Mouse (Mus musculus) mesoderm, embryonic 11.5 days (tissue): Measurements from ENCODE around the gene 4930469K13Rik.
A peak's percentile ranks its signal among the peaks of the same experiment; 100 is the strongest.

Source experiments
- DNase-seq: peaks from one replicate; pipeline ENCODE4 v3.0.0-alpha.2; 2012; ENCODE audit warnings: low read depth, low spot score

4930469K13Rik gene

DNA sequence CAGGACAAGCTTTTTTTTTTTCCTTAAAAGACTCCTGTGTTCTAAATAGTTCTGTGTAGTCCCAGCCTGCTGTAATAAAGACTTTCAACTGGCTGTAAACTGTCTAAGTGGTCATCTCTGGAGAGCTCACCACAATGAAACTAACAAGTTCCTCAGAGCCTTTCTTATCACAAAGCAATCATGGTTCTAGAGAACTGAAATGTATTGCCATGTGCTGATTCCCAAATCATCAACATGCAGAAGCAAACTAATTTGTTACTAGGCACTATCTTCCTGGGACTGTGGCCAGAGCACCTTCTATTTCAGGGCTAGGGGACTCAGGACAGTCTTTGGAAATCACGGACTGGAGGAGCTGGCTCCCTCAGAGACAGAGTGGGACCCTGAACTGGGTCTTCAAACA lies 154.8 kb downstream of the 4930469K13Rik start:
- no peak for DNase-seq

DNA sequence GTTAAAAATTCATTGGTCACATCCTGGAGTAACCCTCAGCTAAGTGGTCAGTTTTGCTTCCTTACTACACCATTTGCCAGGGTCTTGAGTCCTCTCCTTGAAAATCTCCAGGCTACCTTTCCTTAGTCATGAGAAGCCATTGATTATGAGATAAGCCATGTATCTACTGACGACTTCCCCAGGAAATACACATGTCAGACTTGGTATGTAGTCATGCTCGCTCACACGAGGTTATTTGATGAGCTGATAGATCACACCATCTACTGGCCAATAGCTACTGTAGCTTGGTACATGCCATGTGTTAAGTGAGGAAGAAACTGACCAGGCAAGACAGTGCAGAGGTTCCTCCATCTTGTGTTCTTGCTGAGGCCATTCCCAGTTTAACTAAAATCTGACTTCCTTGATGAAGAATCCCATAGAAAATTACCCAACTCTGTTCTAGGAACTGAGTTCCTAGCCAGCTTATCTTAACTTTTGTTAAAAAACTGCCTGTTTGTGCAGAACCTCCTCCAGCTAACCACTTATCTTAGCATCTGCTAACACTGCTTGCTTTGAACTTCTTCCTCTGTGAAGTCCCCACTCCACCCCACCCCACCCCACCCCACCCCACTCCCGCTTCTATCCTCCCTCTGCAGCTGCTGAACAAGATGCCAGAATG lies 158.8 kb downstream of the 4930469K13Rik start:
- no peak for DNase-seq

DNA sequence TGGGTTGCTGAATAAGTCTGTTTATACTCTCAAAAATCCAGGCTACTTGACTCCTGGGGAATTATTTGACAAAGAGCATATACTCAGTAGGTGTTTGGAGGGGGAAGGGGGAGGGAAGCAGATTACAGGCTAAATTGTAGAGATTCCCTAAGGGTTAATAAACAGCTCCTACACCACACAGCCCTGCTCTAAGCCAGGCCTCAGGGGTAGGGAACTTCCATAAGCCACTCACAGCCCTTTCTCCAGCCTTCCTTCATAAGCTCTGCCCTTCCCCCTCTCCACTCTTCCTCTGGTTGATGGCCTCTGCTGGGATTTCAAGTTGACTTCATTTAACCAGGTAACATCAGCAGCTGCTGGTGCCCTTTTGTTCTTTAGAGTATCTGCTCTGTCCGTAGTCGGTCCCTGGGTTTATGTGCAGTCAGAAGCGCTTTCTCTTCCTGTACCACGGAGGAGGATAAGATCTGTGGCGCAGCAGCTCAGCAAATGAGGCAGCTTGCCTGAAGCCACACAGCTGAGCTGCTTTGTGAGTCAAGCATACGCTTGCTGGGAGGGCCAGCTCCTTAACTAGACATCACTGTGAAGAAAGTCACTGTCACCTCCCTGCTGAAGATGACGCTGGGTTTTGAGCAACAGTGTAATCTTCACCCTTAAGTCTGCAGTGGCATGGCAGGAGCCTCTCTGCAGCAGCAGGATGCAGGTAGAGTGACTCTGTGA lies 159.6 kb downstream of the 4930469K13Rik start:
- no peak for DNase-seq

DNA sequence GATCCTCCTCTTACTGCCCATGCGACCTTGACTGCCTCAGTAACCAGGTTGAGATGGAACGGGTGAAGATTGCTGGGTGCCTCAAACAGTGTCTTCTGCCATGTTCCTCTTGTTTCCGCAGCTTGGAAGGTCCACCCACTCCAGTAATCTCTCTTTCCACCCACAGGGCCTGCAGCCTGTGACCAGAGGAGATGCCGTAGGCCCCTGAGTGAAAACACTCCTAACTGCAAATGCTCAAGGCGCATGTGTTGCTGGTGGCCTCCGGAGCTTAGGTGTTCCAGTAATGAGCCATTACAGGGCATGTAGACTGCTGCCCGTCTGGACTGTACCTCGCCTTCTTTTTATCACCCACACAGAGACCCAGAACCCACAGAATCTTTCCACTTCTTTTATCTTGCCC lies 160.7 kb downstream of the 4930469K13Rik start:
- no peak for DNase-seq

DNA sequence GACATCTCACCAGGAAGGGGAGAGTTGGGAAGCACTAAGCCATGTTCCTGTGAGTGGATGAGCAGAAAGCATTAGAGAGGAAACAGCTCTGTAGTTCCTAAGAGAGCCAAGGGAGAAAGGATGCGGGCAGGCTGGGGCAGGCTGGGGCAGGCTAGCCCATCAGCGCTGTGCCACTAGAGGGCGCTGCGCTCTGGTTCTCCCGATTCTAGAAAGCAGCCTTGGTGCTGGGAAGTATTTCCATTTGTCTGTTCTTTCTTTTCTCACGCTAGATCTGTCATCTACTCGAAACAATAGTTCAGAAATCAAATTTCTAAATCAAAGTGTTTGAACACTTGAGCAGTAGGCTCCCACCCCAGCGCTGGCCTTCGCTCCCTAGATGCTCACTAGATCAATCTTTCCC lies 164.1 kb downstream of the 4930469K13Rik start:
- no peak for DNase-seq

DNA sequence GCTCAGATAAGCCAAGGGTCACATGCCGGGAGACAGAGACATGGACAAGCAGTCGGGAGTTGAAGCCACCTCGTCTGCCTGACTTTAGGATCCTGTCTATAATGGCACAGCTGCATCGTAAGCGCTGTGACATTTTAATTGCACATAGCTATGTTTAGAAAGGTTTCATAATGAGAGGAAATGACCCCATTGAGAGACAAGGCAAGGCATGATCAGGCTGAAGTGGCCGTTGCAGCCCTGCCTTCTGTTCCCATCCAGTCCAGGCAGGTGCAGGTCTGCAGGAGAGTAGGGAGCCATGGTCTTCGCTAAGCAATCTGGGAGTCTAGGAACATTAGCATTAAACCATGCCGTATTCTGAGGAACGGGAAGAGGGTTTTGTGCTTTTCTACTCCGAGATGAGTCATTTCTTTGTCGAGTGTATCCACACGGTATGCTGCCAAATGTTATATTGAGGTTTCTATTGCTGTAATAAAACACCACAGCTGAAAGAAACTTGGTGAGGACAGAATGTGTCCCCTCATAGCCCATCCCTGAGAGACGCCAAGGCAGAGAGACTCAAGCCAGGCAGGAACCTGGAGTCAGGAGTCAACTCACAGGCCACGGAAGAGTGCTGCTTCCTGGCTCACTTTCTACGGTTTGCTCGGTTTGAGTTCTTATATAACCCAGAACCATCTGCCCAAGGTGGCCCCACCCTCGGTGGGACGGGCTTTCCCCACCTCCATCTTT lies 165.8 kb downstream of the 4930469K13Rik start:
- no peak for DNase-seq

DNA sequence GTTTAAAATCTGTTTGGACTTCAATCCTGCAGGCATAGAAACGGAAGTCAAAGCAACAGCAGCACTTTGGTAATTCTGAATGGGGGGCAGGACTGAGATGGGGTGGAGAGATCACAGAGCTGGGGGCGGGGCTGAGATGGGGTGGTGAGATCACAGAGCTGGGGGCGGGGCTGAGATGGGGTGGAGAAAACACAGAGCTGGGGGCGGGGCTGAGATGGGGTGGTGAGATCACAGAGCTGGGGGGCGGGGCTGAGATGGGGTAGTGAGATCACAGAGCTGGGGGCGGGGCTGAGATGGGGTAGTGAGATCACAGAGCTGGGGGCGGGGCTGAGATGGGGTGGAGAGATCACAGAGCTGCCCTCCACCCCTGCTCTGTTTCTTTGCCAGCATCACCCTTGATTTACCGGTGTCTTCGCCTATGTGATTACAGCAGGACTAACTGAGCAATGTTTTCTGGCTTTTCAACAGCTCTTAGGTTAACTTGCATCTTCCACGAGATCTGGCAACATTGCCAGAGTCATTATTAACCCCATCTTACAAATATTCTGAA lies 166.4 kb downstream of the 4930469K13Rik start:
- peak; percentile 58 for DNase-seq

DNA sequence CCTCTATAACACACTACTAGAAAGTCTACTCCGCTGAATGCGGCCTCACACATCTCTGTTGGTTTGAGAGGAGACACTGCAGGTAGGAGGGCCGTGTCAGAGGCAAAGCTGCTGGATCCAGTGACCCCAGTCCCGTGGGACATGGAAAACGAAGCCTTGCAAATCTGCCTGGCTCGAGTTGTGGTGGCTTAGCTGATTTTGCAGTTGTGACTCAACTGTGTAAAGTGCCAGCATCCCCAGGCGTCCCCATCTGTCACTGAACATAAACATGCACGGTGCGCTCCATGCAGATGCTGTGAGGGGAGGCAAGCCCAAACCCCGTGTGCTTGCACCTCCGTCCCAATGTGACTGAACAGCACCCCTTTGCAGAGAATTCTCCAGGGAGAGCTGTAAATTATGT lies 168.9 kb downstream of the 4930469K13Rik start:
- DNase-seq, result no peak

DNA sequence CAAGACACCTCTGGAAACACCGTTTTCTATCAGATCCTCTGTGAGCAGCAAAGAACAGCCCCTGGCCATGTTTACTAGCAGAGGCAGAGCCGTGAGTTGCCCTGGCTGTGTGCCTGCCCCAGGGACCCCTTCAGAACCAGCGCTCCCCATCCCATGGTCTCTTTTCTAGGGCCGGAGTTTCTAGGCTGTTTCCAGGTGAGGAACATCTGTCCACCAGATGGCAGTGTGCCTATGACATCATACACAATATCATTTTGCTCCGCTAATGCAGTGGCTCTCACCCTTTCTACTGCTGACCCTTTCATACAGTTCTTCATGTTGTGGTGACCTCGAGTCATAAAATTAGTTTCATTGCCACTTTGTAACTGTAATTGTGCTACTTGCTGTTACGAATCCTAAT lies 169.7 kb downstream of the 4930469K13Rik start:
- DNase-seq, result peak; percentile 74

DNA sequence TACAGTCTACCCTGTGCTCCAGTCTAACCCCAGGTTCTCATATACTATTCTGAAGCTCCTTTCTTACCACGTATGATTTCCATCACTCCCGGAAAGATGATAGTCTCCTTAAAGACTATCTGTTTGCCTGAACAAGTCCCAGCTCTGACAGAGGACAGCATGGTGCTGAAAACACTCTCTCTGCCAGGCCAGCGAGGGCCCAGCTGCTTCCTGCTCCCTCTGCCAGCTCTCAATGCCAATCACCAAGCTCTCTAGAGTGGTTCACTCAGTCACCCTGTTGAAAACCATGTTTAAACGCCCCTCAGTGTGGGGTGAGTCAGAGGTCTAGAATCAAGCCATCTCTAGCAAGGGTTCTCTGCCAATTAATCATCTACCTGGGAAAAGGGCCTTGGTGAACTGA lies 170.5 kb downstream of the 4930469K13Rik start:
- no peak for DNase-seq

DNA sequence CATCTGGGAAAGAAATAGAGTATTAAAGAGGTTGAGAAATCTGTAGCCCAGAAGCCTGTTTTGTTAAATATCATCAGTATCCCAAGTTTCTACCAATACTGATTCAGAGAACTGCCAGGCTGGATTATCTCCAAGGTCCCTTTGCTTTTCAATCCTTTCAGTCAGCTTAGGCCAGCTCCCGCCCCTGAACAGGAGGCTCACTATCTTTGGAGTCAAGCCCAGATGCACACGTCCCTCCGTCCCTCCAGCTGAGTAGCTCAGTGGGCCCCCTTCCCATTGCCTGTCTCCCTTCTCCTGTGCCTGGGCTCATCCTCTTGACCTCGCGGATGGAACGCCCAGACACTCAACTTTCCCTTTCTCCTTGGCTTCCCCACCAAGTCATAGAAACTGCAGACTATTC lies 171.0 kb downstream of the 4930469K13Rik start:
- DNase-seq, result no peak

DNA sequence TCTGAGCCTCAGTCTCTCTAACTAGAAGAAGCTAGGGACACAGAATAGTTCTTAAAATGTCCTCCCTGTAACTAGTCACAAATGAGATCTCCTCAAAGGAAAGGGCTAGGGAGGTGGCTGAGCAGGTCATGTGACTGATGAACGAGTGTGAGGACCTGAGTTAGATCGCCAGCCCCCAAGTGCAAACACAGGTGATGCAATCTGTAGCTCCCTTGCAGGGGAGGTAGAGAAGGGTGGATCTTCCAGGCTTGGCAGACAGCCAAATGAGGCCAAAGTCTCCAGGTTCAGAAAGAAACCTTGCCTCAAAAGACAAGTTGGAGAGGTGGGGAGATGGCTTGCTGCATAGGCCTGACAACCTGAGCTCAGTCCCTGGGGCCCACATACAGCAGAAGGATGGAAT lies 171.8 kb downstream of the 4930469K13Rik start:
- DNase-seq, result no peak

DNA sequence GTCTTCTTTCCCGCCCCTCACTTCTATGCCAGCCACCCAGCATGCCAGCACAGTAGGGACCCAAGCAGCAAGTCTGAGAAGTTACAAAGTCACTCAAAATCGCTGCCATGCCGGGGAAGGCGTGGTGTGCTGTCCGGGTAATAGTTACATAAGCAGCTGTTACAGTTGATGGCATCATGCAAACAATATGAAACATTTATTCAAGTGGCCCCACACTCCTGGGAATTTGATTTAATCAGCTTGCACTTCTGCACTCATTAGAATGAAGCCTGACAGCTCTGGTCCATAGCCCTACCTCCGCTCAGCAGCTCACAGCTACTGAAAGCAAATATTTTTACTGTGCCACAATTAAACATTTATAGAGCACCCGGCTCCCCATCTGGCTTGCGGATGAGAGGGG lies 172.6 kb downstream of the 4930469K13Rik start:
- no peak for DNase-seq
